ENCODE assay signal across 13 mouse cellular contexts in genomic region chr2:81582111-81582510, GRCm38 (mm10).
"Had no signal": no experiment of that assay in that cellular context is flagged by ENCODE, and none has a peak within 500 bp of the region (broad histone marks: within the 10 kb centered on the region; RNA-seq: fewer than 3 reads in every experiment).

No protein-coding gene starts in this region.

- DNase-seq: kidney, postnatal 10 days; left cerebral cortex, postnatal 4 days; lung, adult 2 months; lung, postnatal 36 days; retina, postnatal 1 day; right cerebral cortex, postnatal 4 days; spleen, adult 18-20 months; thymus, adult 18-20 months; thymus, postnatal 14 days had no signal

- H3K9ac ChIP-seq: liver, embryonic 15.5 days had no signal

- H3K4me3 ChIP-seq: liver, embryonic 15.5 days had no signal

- H3K4me2 ChIP-seq: liver, embryonic 11.5 days; liver, embryonic 15.5 days had no signal

- ATAC-seq: lung, postnatal 0 days; midbrain, embryonic 16.5 days had no signal

- H3K4me1 ChIP-seq: liver, embryonic 15.5 days had no signal

- H3K36me3 ChIP-seq: liver, embryonic 15.5 days had no signal

- H3K27ac ChIP-seq: liver, embryonic 15.5 days had no signal

- H3K9me3 ChIP-seq: liver, embryonic 15.5 days had no signal

- H3K27me3 ChIP-seq: liver, embryonic 15.5 days had no signal
